Mouse (Mus musculus) kidney, adult 18-20 months (tissue): ENCODE measurements around the gene Galr2.
"Not testable (repeated sequence)": the region's sequence is repeated elsewhere in the genome, so short reads cannot be mapped to it uniquely, and the experiment has no call there.

Experiments used
- DNase-seq: peaks from one replicate; pipeline ENCODE4 v3.0.0; 2021

The Galr2 gene

GRCm38 (mm10) chr11:116272589-116273468 is 7.9 kb upstream of the Galr2 start:
- DNase-seq: no peak

GRCm38 (mm10) chr11:116273469-116274044 is 7.2 kb upstream of the Galr2 start:
- no peak for DNase-seq

- DNase-seq: peak; percentile 93
Measured at GRCm38 (mm10) chr11:116274045-116274666, 6.6 kb upstream of the Galr2 start, which contains the start of gene Srp68. Srp68 (minus strand) TSS chr11:116274217.

GRCm38 (mm10) chr11:116277184-116277583 is 3.6 kb upstream of the Galr2 start:
- DNase-seq: not testable (repeated sequence)

GRCm38 (mm10) chr11:116281671-116282070 is 932 bp downstream of the Galr2 start:
- DNase-seq: no peak

GRCm38 (mm10) chr11:116282089-116282488 is 1.4 kb downstream of the Galr2 start:
- DNase-seq: peak; percentile 49

GRCm38 (mm10) chr11:116282912-116283521 is 2.3 kb downstream of the Galr2 start:
- DNase-seq: no peak

- DNase-seq: no peak
Measured at GRCm38 (mm10) chr11:116283982-116284381, 3.2 kb downstream of the Galr2 start.

- no peak for DNase-seq
Measured at GRCm38 (mm10) chr11:116285770-116286191, 5.0 kb downstream of the Galr2 start.

GRCm38 (mm10) chr11:116287351-116287750 is 6.6 kb downstream of the Galr2 start:
- DNase-seq: no peak

- DNase-seq: no peak
Measured at GRCm38 (mm10) chr11:116290556-116290955, 9.8 kb downstream of the Galr2 start.

- no peak for DNase-seq
Measured at GRCm38 (mm10) chr11:116292401-116292800, 11.7 kb downstream of the Galr2 start.

GRCm38 (mm10) chr11:116293538-116294137 is 12.9 kb downstream of the Galr2 start:
- DNase-seq: no peak

- peak; percentile 66 for DNase-seq
Measured at GRCm38 (mm10) chr11:116294319-116294718, 13.6 kb downstream of the Galr2 start.

- no peak for DNase-seq
Measured at GRCm38 (mm10) chr11:116296191-116296734, 15.5 kb downstream of the Galr2 start.

- DNase-seq: no peak
Measured at GRCm38 (mm10) chr11:116297017-116297416, 16.3 kb downstream of the Galr2 start.

GRCm38 (mm10) chr11:116298221-116298620 is 17.5 kb downstream of the Galr2 start:
- DNase-seq: no peak

GRCm38 (mm10) chr11:116298621-116299020 is 17.9 kb downstream of the Galr2 start:
- no peak for DNase-seq

GRCm38 (mm10) chr11:116305423-116305822 is 24.7 kb downstream of the Galr2 start:
- no peak for DNase-seq

- DNase-seq: peak; percentile 92
Measured at GRCm38 (mm10) chr11:116306126-116306982, 25.6 kb downstream of the Galr2 start.

- DNase-seq: no peak
Measured at GRCm38 (mm10) chr11:116307019-116307725, 26.4 kb downstream of the Galr2 start, which contains the start of gene Exoc7. Exoc7 (minus strand) TSS chr11:116307233.
